Mouse (Mus musculus): Measurements from ENCODE around the gene Stim1.

Gene Stim1

GRCm38 (mm10) chr7:102267601-102268394, at the start of gene Stim1:
Gene Stim1, plus strand, starts transcription at chr7:102267806.
- WGBS: under 1% methylated on average over 67 of the region's 73 CpGs

GRCm38 (mm10) chr7:102221899-102222298, 45.7 kb upstream of the Stim1 start:
- 13% methylated on average over 1 of the region's 1 CpGs for WGBS

GRCm38 (mm10) chr7:102222336-102222735, 45.3 kb upstream of the Stim1 start:
- WGBS: 1% methylated on average over 9 of the region's 13 CpGs

DNA sequence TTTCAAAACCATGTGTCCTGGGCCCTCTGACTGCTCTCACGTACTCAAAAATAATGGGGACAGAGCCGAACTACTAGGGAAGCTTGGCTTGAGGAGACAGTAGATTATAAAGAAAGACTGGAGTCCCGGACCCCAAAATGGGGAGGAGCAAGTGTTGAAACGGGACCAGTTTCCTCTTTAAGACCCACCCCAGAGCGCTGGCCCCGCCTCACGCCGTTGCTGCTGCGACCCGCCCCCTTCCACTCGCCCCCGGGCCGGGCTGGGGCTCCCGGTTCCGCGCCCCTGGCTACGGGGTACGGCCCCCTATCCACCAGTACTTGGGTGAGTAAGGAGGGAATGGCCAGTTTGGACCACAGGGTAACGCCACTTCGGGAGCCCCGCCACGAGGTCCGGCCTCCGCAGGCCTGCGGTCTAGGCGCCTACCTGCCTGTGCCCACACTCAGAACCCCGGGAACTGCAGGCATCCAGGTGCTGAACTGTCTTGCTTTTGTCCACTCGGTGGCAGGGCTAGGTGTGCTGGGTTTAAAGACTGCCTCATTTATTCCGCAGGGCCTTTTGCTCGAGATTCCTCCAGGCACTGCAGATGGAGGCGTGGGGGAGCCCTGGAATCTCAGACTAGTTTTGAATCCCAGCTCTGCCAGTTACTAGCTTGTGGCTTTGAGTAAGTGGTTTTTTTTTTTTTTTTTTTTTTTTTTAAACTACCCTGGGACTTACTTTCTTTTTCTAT, 44.6 kb upstream of the Stim1 start:
- WGBS: 1% methylated on average over 31 of the region's 31 CpGs

DNA sequence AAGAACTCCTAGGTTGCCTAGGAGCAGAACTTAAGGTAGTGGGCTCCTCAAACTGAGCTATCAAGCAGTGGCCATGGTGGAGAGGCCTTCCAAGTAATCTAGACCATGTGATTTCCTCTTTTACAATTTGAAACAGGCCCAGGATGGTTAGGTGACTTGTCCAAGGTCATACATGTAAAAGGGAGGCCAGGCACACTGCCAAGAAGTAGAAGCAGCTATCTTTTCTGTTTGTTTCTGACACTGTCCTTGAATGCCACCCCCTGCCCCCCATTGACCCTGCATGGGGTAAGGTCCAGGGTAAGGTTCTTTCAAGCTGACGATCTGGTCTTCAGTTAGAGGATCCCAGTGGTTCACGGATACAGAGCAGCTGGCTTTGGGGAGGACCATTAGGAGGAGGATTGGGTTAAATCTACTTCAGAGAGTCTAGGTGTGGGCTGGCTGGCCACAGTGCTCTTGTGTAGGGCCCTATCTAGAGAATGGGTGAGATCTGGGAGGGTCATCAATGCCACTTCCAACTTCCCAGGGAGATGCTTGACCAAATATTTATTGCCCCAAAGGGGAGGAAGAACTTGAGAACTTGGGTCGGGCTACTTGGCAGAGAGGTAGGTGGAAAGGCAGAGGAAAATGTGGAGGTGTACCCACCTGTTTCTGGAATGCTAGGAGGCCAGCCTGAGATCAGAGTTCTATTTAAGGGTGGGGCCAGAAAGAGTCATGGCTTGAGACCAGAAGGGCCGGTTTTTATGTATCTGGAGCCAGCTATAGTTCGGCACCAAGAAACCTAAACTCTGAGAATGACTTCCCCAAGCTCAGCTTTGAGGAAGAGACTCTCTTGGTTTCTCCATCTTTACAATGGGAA, 43.5 kb upstream of the Stim1 start:
- 85% methylated on average over 5 of the region's 5 CpGs for WGBS

DNA sequence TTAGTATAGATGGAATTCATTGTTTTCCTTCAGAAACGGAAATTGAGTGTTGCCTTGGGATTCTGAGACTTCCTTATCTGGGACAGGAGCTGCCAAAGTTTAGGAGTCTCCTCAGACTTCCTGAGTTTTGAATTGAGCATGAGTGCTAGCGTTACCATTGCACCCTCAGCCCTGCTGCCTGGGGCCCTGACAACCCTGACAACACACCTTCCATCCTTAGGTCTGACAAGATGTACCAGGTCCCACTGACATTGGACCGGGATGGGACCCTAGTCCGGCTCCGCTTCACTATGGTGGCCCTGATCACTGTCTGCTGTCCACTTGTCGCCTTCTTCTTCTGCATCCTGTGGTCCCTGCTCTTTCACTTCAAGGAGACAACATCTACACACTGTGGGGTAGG, 41.6 kb upstream of the Stim1 start:
- 90% methylated on average over 6 of the region's 6 CpGs for WGBS

DNA sequence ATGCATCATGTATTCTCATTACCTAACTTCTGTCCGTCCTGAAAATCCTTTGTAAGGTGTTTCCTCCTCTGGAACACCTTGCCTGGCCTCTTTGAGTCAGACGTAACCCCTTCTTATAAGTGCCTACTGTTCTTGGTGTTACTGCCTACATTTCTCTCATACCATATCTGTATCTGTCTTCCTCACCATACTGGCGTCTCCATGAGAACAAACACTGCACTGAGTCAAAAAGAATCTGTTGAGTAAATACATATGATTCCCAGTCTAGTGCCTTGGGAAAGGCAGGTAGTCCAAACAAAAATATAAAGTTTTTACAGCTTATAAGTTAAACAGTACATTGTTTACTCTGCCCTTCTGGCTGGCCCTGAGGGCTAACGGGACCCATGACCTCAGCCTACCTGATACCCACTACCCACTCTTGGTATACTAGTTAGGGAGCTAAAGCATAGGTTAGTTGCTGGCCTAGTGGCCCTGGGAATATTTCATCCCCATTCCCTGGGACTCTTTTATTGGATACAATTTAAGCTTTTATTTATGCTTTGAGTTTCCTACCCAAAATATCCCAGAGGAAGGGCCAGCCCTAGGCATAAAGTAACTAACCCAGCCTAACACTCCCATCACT, 39.4 kb upstream of the Stim1 start:
- 85% methylated on average over 4 of the region's 4 CpGs for WGBS

DNA sequence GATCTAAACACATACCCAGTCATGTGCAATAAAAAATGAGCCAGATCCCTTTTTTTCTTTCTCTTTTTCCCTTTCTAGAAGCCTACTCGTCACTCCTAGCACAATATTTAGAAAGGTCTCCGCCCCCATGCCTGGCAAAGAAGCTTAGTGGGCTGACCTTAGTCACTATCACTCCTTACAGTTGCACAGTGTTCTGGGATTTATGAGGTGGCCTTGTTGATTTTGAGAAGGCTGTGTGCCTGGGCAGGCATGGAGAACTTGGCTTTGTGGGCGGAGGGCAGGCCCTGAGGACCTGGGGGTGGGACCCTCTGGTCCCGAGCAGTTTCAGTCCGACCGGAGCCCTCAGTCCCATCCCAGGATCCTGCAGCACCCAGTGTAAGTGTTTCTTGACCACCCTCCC, 37.8 kb upstream of the Stim1 start:
- WGBS: 85% methylated on average over 6 of the region's 6 CpGs

DNA sequence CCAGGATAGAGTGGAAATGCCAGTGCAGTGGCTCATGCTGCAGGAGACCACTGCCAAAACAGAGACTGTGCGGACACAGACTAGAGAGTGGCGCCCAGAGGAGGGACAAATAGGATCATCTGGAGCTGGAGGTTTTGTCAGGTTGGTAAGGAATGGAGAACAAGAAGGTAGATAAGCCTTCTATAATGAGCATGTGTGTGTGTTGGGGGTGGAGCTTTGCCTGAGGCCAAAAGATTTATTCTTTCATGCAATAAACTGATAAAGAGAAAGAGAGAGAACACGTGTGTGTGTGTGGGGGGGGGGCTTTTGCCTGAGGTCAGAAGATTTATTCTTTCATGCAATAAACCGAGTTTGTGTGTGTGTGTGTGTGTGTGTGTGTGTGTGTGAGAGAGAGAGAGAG, 34.5 kb upstream of the Stim1 start:
- 77% methylated on average over 4 of the region's 4 CpGs for WGBS

- WGBS: 76% methylated on average over 8 of the region's 8 CpGs
Measured at GRCm38 (mm10) chr7:102238686-102239286, 28.8 kb upstream of the Stim1 start.

DNA sequence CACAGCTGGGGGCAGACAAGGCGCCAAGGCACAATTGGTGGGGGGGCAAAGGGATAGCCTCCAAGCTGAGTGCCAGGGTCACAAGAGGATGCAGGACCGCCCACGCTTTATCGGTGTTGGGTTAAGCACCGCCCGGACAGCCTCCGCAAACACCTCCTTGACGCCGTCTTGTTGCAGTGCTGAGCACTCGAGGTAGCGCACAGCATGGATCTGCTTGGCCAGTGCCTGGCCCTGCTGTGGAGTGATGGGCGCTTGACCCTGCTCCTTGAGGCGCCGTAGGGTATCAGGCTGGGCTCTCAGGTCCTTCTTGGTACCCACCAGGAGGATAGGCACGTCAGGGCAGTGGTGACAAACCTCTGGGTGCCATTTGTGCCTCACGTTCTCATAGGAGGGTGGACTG, 28.0 kb upstream of the Stim1 start:
- 94% methylated on average over 16 of the region's 16 CpGs for WGBS

GRCm38 (mm10) chr7:102242371-102242770, 25.2 kb upstream of the Stim1 start:
- WGBS: 87% methylated on average over 5 of the region's 5 CpGs

- WGBS: 90% methylated on average over 3 of the region's 3 CpGs
Measured at GRCm38 (mm10) chr7:102242917-102243316, 24.7 kb upstream of the Stim1 start.

DNA sequence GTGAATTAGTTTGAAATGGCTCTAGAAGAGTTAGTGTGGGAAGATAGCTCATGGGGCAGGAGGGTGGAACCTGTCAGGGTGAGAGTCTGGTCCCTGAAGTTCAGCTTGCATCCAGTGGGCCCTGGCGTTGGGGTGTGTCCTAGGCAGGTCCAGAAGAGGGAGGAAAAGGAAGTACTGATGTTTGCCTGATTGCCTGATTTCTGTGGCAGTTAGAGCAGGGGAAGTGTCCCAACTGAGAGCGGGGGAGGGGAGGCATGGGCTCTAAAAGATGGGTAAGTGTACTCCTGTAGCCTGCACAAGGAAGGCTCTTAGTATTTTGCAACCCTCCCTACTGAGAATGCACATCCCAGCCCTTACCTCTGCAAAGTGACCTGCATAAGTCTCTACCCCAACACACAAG, 23.7 kb upstream of the Stim1 start:
- 84% methylated on average over 2 of the region's 2 CpGs for WGBS

GRCm38 (mm10) chr7:102244782-102245535, 22.6 kb upstream of the Stim1 start:
- 75% methylated on average over 3 of the region's 3 CpGs for WGBS

DNA sequence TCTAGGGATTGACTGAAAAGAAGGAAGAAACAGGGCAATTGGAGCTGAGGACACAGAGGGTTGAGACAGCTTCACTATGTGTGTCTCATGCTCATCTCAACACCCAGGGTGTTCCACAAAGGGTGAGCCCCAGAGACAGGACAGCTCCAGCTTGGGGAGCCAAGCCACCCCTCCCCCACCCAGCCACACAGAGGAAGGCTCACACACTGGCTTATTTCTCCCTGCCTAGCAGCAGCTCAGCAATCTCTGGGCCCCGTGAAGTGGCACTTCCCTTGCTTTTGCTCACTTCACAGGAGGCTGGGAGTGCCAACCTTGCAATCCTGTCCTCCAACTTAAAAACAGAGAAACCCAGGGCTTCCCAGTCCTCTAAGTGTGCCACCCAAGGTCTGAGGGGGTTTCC, 21.8 kb upstream of the Stim1 start:
- WGBS: 18% methylated on average over 1 of the region's 1 CpGs

DNA sequence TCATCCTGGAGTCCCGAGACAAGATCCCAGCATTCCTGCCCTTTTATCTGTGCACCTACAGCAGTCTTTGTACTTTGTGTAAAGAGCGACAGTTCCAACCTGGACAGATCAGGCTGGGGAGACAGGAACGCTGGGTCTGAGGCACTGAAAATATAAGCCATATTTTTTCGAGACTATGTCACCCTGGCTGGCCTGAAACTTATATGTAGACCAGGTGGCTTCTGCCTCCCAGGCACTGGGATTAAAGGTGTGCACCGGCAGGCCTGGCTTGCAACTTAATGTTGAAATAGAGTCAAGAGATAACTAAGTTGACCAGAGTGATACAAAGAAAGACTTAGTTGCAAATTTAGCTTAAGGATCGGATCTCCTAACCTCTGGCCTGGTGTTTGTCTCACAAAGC, 21.3 kb upstream of the Stim1 start:
- 74% methylated on average over 6 of the region's 6 CpGs for WGBS

- 55% methylated on average over 12 of the region's 12 CpGs for WGBS
Measured at GRCm38 (mm10) chr7:102246956-102247797, 20.4 kb upstream of the Stim1 start.

GRCm38 (mm10) chr7:102248691-102249404, 18.8 kb upstream of the Stim1 start:
- WGBS: 25% methylated on average over 16 of the region's 16 CpGs
